Mouse (Mus musculus): ENCODE measurements around the gene Zmym4.
A peak's percentile ranks its signal among the peaks of the same experiment; 100 is the strongest.
"Not testable (repeated sequence)": the region's sequence is repeated elsewhere in the genome, so short reads cannot be mapped to it uniquely, and the experiment has no call there.

Zmym4 gene

GRCm38 (mm10) chr4:126967864-126968821 is at the start of gene Zmym4:
Gene Zmym4 (minus strand): TSS chr4:126968135.
- DNase-seq (ENCODE audit: low read depth in 2 of 2, low spot score in 2 of 2), result peak; percentile 84 to 87

GRCm38 (mm10) chr4:127016366-127016765 is 48.4 kb upstream of the Zmym4 start:
- DNase-seq (ENCODE audit: low read depth in 2 of 2, low spot score in 2 of 2), result no peak

GRCm38 (mm10) chr4:127015294-127015993 is 47.5 kb upstream of the Zmym4 start:
- DNase-seq (ENCODE audit: low read depth in 2 of 2, low spot score in 2 of 2), result peak; percentile 75 to 81

- no peak for DNase-seq (ENCODE audit: low read depth in 2 of 2, low spot score in 2 of 2)
Observed at GRCm38 (mm10) chr4:127005113-127005936, 37.4 kb upstream of the Zmym4 start.

GRCm38 (mm10) chr4:127004384-127004783 is 36.4 kb upstream of the Zmym4 start:
- no peak for DNase-seq (ENCODE audit: low read depth in 2 of 2, low spot score in 2 of 2)

GRCm38 (mm10) chr4:127000601-127001105 is 32.7 kb upstream of the Zmym4 start:
- DNase-seq (ENCODE audit: low read depth in 2 of 2, low spot score in 2 of 2), result no peak

GRCm38 (mm10) chr4:126999372-126999771 is 31.4 kb upstream of the Zmym4 start:
- DNase-seq (ENCODE audit: low read depth in 2 of 2, low spot score in 2 of 2), result not testable (repeated sequence)

GRCm38 (mm10) chr4:126992356-126992755 is 24.4 kb upstream of the Zmym4 start:
- peak; percentile 35 to 46 for DNase-seq (ENCODE audit: low read depth in 2 of 2, low spot score in 2 of 2)

GRCm38 (mm10) chr4:126990553-126990952 is 22.6 kb upstream of the Zmym4 start:
- DNase-seq (ENCODE audit: low read depth in 2 of 2, low spot score in 2 of 2), result no peak

GRCm38 (mm10) chr4:126988503-126988902 is 20.6 kb upstream of the Zmym4 start:
- no peak for DNase-seq (ENCODE audit: low read depth in 2 of 2, low spot score in 2 of 2)

- no peak for DNase-seq (ENCODE audit: low read depth in 2 of 2, low spot score in 2 of 2)
Observed at GRCm38 (mm10) chr4:126986768-126987167, 18.8 kb upstream of the Zmym4 start.

GRCm38 (mm10) chr4:126983736-126984525 is 16.0 kb upstream of the Zmym4 start:
- DNase-seq (ENCODE audit: low read depth in 2 of 2, low spot score in 2 of 2), result not testable (repeated sequence)

- no peak for DNase-seq (ENCODE audit: low read depth in 2 of 2, low spot score in 2 of 2)
Observed at GRCm38 (mm10) chr4:126983321-126983720, 15.4 kb upstream of the Zmym4 start.

GRCm38 (mm10) chr4:126978706-126979105 is 10.8 kb upstream of the Zmym4 start:
- DNase-seq (ENCODE audit: low read depth in 2 of 2, low spot score in 2 of 2), result no peak

GRCm38 (mm10) chr4:126977467-126977866 is 9.5 kb upstream of the Zmym4 start:
- peak; percentile 21 to 55 for DNase-seq (ENCODE audit: low read depth in 2 of 2, low spot score in 2 of 2)

GRCm38 (mm10) chr4:126967241-126967863 is 583 bp downstream of the Zmym4 start:
- peak in 1 of 2 experiments; percentile 6 for DNase-seq (ENCODE audit: low read depth in 2 of 2, low spot score in 2 of 2)

- DNase-seq (ENCODE audit: low read depth in 2 of 2, low spot score in 2 of 2), result no peak
Observed at GRCm38 (mm10) chr4:126958682-126959081, 9.3 kb downstream of the Zmym4 start.

- no peak for DNase-seq (ENCODE audit: low read depth in 2 of 2, low spot score in 2 of 2)
Observed at GRCm38 (mm10) chr4:126958261-126958660, 9.7 kb downstream of the Zmym4 start.

- no peak for DNase-seq (ENCODE audit: low read depth in 2 of 2, low spot score in 2 of 2)
Observed at GRCm38 (mm10) chr4:126957434-126957833, 10.5 kb downstream of the Zmym4 start.

- not testable (repeated sequence) for DNase-seq (ENCODE audit: low read depth in 2 of 2, low spot score in 2 of 2)
Observed at GRCm38 (mm10) chr4:126950801-126951200, 17.1 kb downstream of the Zmym4 start.

Measured in CD8-positive naive resting alpha-beta T cell, adult 2 months (primary cell).